Mouse (Mus musculus): ENCODE measurements around the gene Adad1.

Gene Adad1

DNA sequence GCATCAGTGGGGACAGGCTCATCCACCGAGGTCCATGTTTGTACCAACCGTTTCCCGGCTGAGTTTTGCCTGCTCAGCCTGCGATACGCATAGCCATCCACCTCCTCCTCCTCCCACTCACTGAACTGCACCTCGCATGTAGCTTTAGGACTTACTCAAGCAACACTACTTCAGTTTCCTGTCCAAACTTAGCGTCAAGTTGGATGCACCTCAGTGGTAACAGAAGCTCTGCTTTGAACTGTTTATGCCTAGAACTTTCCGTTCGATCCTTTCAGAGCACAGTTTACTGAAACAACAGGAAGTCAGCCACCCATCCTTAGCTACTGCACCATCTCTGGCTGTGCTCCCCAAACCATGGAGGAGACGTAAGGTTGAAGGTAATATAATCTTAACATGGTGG, 88.9 kb downstream of the Adad1 start:
- Histone ChIP-seq H3K36me3 (ENCODE audit: insufficient read depth, low read length) (no peaks in the 10 kb centered on the region), H3K27me3 (ENCODE audit: insufficient read depth, low read length) (no peaks in the 10 kb centered on the region), H3K9me3 (ENCODE audit: low read length) (no peaks in the 10 kb centered on the region), H3K4me3 (replicated peaks; ENCODE audit: low read length) (no peak overlapping the region), H3K4me1 (replicated peaks; ENCODE audit: low read depth, low read length) (no peaks in the 10 kb centered on the region)
- TF ChIP-seq POU5F1 (IDR thresholded peaks at IDR 0.05; ENCODE audit: borderline replicate concordance, low read length): no peak
- no peak for TF ChIP-seq NANOG (IDR thresholded peaks at IDR 0.05; ENCODE audit: borderline replicate concordance, low read length)
- TF ChIP-seq CTCF (conservative IDR thresholded peaks at IDR 0.05; ENCODE audit: low read length): no peak

DNA sequence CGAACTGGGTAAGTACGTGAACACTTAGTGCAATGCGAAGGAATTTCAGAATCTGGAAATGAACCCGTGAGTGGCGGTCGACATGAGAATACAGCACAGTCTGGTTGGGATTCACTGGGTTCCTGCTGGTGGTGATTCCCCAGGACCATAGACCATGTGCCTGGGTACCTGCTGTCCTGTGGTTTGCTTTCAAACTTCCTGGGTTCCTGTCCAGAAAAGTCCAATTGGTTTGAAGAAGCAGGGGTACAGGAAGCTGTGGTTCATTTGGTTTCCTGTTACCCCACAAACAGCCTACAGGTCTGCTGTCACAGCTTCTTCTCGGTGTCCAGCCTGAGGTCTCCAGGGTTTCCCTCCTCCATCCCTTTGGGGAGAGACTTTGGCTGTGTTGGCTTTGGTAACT, 89.7 kb downstream of the Adad1 start:
- Histone ChIP-seq H3K4me1 (replicated peaks; ENCODE audit: low read depth, low read length) (no peaks in the 10 kb centered on the region), H3K27me3 (ENCODE audit: insufficient read depth, low read length) (no peaks in the 10 kb centered on the region), H3K9me3 (ENCODE audit: low read length) (no peaks in the 10 kb centered on the region), H3K4me3 (replicated peaks; ENCODE audit: low read length) (no peak overlapping the region), H3K36me3 (ENCODE audit: insufficient read depth, low read length) (no peaks in the 10 kb centered on the region)
- TF ChIP-seq POU5F1 (IDR thresholded peaks at IDR 0.05; ENCODE audit: borderline replicate concordance, low read length) (no peak), NANOG (IDR thresholded peaks at IDR 0.05; ENCODE audit: borderline replicate concordance, low read length) (no peak), CTCF (conservative IDR thresholded peaks at IDR 0.05; ENCODE audit: low read length) (no peak)

DNA sequence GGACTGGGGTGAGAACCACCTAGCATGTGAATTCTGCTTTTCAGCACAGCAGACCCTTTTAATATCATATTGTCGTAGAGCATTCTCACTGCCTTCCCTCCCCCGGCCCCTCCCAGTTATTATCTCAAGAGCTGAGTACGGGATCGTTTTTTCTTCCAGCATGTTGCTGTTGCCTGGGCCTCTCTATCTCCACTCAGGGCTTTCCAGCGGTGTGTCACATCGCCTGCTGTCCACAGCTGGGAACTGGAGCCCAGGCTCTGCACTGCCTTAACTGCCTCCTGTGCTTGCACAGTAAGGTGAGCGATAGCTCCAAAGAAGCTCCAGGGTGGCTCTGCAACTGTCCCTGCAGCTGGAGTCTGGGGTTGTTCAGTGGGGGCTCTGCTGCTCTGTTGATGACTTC, 91.1 kb downstream of the Adad1 start:
- Histone ChIP-seq H3K4me1 (replicated peaks; ENCODE audit: low read depth, low read length) (no peaks in the 10 kb centered on the region), H3K27me3 (ENCODE audit: insufficient read depth, low read length) (no peaks in the 10 kb centered on the region), H3K36me3 (ENCODE audit: insufficient read depth, low read length) (no peaks in the 10 kb centered on the region), H3K4me3 (replicated peaks; ENCODE audit: low read length) (no peak overlapping the region), H3K9me3 (ENCODE audit: low read length) (no peaks in the 10 kb centered on the region)
- no peak for TF ChIP-seq POU5F1 (IDR thresholded peaks at IDR 0.05; ENCODE audit: borderline replicate concordance, low read length)

DNA sequence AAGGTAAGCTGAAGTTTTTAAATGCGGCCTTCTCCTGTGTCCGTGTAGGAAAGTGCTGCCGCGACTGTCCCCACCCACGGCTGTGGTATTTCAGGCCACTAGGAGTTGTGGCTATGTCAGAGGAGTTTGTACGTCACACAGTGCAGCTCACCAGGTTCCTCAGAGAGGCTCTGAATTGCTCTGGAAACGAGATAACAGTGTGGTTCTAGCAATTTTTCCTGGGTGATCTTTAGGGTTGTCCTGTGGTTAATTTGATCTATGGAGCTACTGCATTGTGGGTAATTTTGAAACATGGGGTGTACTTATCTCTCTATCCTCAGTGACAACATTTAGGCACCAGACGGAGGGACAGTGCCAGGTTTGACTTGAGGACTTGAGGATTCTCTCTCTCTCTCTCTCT, 93.8 kb downstream of the Adad1 start:
- Histone ChIP-seq H3K4me3 (replicated peaks; ENCODE audit: low read length) (no peak overlapping the region), H3K36me3 (ENCODE audit: insufficient read depth, low read length) (no peaks in the 10 kb centered on the region), H3K4me1 (replicated peaks; ENCODE audit: low read depth, low read length) (no peaks in the 10 kb centered on the region), H3K9me3 (ENCODE audit: low read length) (no peaks in the 10 kb centered on the region), H3K27me3 (ENCODE audit: insufficient read depth, low read length) (no peaks in the 10 kb centered on the region)
- TF ChIP-seq CTCF (conservative IDR thresholded peaks at IDR 0.05; ENCODE audit: low read length) (no peak), POU5F1 (IDR thresholded peaks at IDR 0.05; ENCODE audit: borderline replicate concordance, low read length) (no peak), NANOG (IDR thresholded peaks at IDR 0.05; ENCODE audit: borderline replicate concordance, low read length) (no peak)

DNA sequence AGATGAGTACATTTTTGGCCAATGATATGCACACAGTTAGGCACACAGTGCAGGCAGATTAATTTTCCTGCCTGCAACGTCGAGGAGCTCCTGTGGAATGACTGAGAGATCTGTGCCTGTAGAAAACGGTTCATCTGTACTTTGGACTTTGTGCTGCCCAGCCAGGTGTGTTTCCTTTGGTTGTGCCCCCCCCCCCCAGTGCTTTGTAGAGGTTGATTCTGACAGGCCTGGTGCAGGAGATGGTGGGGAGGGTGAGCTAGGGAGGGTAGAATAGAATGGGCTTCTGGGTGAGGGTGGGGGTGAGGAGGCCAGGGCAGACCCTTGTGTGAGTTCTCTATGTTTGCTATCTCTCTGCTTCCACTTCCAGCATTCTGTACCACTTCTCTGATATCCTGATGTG, 94.9 kb downstream of the Adad1 start:
- Histone ChIP-seq H3K36me3 (ENCODE audit: insufficient read depth, low read length) (no peaks in the 10 kb centered on the region), H3K4me3 (replicated peaks; ENCODE audit: low read length) (no peak overlapping the region), H3K27me3 (ENCODE audit: insufficient read depth, low read length) (no peaks in the 10 kb centered on the region), H3K9me3 (ENCODE audit: low read length) (no peaks in the 10 kb centered on the region), H3K4me1 (replicated peaks; ENCODE audit: low read depth, low read length) (no peaks in the 10 kb centered on the region)
- TF ChIP-seq POU5F1 (IDR thresholded peaks at IDR 0.05; ENCODE audit: borderline replicate concordance, low read length): no peak
- no peak for TF ChIP-seq CTCF (conservative IDR thresholded peaks at IDR 0.05; ENCODE audit: low read length)
- TF ChIP-seq NANOG (IDR thresholded peaks at IDR 0.05; ENCODE audit: borderline replicate concordance, low read length): no peak

DNA sequence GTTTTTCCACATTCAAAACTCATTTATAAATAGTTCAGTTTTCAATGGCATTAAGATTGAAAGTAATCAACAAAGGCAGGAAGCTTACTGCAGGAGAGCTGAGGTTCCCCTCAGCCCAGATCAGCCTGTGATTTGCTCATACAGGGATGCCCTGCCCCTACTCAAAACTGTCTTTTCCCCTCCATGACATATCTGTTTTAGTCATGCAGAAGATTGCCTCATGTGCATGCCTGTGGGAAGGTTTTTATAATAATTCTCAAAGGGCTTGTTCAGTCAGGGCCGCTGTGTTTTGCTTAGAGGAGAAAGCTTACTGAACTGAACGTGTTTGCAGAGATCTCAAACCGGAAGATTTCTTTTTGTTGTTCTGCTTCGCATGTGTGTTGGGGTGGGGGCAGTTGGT, 97.8 kb downstream of the Adad1 start:
- Histone ChIP-seq H3K4me3 (replicated peaks; ENCODE audit: low read length) (no peak overlapping the region), H3K4me1 (replicated peaks; ENCODE audit: low read depth, low read length) (no peaks in the 10 kb centered on the region), H3K9me3 (ENCODE audit: low read length) (no peaks in the 10 kb centered on the region), H3K36me3 (ENCODE audit: insufficient read depth, low read length) (no peaks in the 10 kb centered on the region), H3K27me3 (ENCODE audit: insufficient read depth, low read length) (no peaks in the 10 kb centered on the region)
- no peak for TF ChIP-seq CTCF (conservative IDR thresholded peaks at IDR 0.05; ENCODE audit: low read length)
- TF ChIP-seq NANOG (IDR thresholded peaks at IDR 0.05; ENCODE audit: borderline replicate concordance, low read length): no peak
- no peak for TF ChIP-seq POU5F1 (IDR thresholded peaks at IDR 0.05; ENCODE audit: borderline replicate concordance, low read length)

DNA sequence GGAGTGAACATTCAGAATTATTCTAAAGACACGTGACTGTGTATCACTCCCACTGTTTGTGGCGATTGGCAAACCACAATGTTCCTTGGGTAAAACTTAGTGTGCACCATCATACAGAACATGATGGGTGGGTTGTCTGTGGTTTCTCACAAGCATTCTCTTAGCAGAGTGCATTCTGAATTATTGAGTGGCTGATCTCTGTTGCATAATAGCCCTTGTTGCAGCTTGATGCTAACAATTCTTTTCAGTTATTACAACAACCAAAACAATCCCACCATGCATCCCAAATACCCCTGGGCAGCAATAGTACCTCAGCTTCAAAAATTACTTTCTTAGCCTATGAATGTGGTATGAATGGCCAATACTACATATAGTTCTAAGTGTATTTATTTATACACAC, 106.0 kb downstream of the Adad1 start:
- Histone ChIP-seq H3K4me1 (replicated peaks; ENCODE audit: low read depth, low read length) (no peaks in the 10 kb centered on the region), H3K4me3 (replicated peaks; ENCODE audit: low read length) (no peak overlapping the region), H3K36me3 (ENCODE audit: insufficient read depth, low read length) (no peaks in the 10 kb centered on the region), H3K9me3 (ENCODE audit: low read length) (peaks cover 5% of the 10 kb centered on the region; the same call in 1 of the 2 replicates), H3K27me3 (ENCODE audit: insufficient read depth, low read length) (no peaks in the 10 kb centered on the region)
- TF ChIP-seq NANOG (IDR thresholded peaks at IDR 0.05; ENCODE audit: borderline replicate concordance, low read length) (no peak), POU5F1 (IDR thresholded peaks at IDR 0.05; ENCODE audit: borderline replicate concordance, low read length) (no peak), CTCF (conservative IDR thresholded peaks at IDR 0.05; ENCODE audit: low read length) (no peak)
